Mouse (Mus musculus) sigmoid colon, adult 10 weeks (tissue): ENCODE data around the gene 1700042G07Rik. TPM values are rescaled to one million over a fixed set of nuclear protein-coding genes. Genes with fewer than 3 reads are reported as not detected.

Experiments
- polyA plus RNA-seq: library from polyadenylated mRNA; stranded (reverse); fragments of 350-450 nt; fragmentation: Illumina TruSeq; extraction: RNeasy Lipid Tissue Mini Kit (QIAGEN cat#74804); gene quantifications from one replicate; pipeline ENCODE4 v1.2.3, GENCODE M21; 2014; ENCODE audit warnings: low read depth, low replicate concordance

1700042G07Rik gene
- not detected for polyA plus RNA-seq

GRCm38 (mm10) chr4:116173072-116173471 is at the start of gene 1700042G07Rik, which contains the start of gene Gm49337:
Gene 1700042G07Rik (plus strand): TSS chr4:116173372.
Gene Gm49337 (plus strand): TSS chr4:116173384.

GRCm38 (mm10) chr4:116123602-116124519 is 49.3 kb upstream of the 1700042G07Rik start, which contains the start of the genes Rad54l and Pomgnt1:
Gene Rad54l (minus strand): TSS chr4:116123690.
Gene Pomgnt1 (plus strand): TSS chr4:116123840.

GRCm38 (mm10) chr4:116151238-116151637 is 21.9 kb upstream of the 1700042G07Rik start, which contains the start of gene Lurap1:
Gene Lurap1 (minus strand): TSS chr4:116151338.

GRCm38 (mm10) chr4:116167404-116167803 is 5.8 kb upstream of the 1700042G07Rik start, which contains the start of gene Tspan1:
Gene Tspan1 (minus strand): TSS chr4:116167601.

GRCm38 (mm10) chr4:116221140-116221851 is 48.1 kb downstream of the 1700042G07Rik start, which contains the start of gene Pik3r3:
Gene Pik3r3 (plus strand): TSS chr4:116221618.

Other genes starting within 250 kb of the 1700042G07Rik start
- gene Dmbx1, start 233.4 kb upstream of the 1700042G07Rik start, polyA plus RNA-seq: not detected
- gene Faah, start 155.4 kb upstream of the 1700042G07Rik start, polyA plus RNA-seq: 4.2 TPM
- gene Nsun4, start 119.5 kb upstream of the 1700042G07Rik start, polyA plus RNA-seq: 8.8 TPM
- gene Uqcrh, start 98.3 kb upstream of the 1700042G07Rik start, polyA plus RNA-seq: 435 TPM
- gene Lrrc41, start 98.1 kb upstream of the 1700042G07Rik start, polyA plus RNA-seq: 7.8 TPM
- 2.5 TPM for gene Rad54l, start 49.7 kb upstream of the 1700042G07Rik start, polyA plus RNA-seq
- gene Pomgnt1, start 49.5 kb upstream of the 1700042G07Rik start, polyA plus RNA-seq: 7.3 TPM
- 2.2 TPM for gene Lurap1, start 22.0 kb upstream of the 1700042G07Rik start, polyA plus RNA-seq
- 2,519 TPM for gene Tspan1, start 5.8 kb upstream of the 1700042G07Rik start, polyA plus RNA-seq
- gene Gm49337, start within 50 bp of the 1700042G07Rik start, polyA plus RNA-seq: 7.0 TPM
- 78.7 TPM for gene Pik3r3, start 48.2 kb downstream of the 1700042G07Rik start, polyA plus RNA-seq